Mouse (Mus musculus): ENCODE results near the gene Hist1h3i.

The Hist1h3i gene

GRCm38 (mm10) chr13:21734010-21734905, 48.9 kb downstream of the Hist1h3i start:
- DNase-seq (ENCODE audit: low spot score in 2 of 2) = peak in 1 of 2 experiments; percentile 75

- DNase-seq (ENCODE audit: low spot score in 2 of 2) = no peak
Measured at GRCm38 (mm10) chr13:21733466-21733865, 49.7 kb downstream of the Hist1h3i start.

All from spleen, postnatal 14 days (tissue).